Mouse (Mus musculus) mature B cell (primary cell): ENCODE data around the gene Otud7b.

ENCODE experiments used
- in situ Hi-C: fragments of 300-500 bp; cut with MboI; formaldehyde crosslinking; loops from 2 replicates; pipeline ENCODE4 v1.14.3; 2019

Gene Otud7b

GRCm38 (mm10) chr3:96084146-96084755 lies 20.1 kb upstream of the Otud7b start:
- in situ Hi-C loops: loop anchor here (5.0 kb wide), 1 partner anchor 63 kb away; no protein-coding TSS in a partner anchor

- in situ Hi-C loops: no loop called here
Observed at GRCm38 (mm10) chr3:96087219-96087618, 17.1 kb upstream of the Otud7b start.

DNA sequence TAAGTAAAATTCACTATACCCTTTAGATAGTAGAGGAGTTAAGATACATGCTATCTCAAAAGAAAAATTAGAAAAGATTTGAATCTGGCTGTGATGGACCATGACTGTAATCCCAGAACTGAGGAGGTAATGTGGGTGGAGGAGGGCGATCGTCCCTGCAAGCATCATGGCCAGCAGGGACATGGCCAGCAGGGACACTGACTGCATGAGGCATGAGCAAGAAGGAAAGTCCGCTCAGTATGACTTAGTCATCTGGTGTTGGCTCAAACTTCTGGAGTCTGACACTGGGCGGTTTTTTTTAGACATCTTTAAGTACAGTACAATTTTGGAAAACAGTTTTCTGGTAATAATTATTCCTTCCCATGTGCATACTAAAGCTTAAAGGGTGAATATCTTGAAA lies 16.5 kb upstream of the Otud7b start:
- in situ Hi-C loops: no loop called here

- in situ Hi-C loops: no loop called here
Observed at GRCm38 (mm10) chr3:96089882-96090489, 14.3 kb upstream of the Otud7b start.

DNA sequence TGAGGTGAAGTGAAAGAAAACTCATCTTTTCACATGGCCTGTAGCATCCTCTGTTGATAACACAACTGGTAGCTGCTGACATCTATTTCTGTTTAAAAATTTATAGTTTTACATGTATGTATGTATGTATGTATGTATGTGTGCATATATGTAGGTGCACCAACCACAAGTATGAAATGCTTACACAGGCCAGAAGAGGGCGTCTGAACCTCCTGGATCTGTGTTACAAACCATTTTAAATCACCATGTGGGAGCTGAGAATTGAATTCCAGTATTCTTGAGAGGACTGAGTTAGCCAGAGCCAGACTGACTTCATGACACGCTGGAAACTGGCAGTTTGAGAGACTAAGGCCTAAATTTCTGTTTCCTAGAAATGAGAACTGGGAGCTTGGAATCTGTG lies 13.2 kb upstream of the Otud7b start:
- in situ Hi-C loops: no loop called here

- in situ Hi-C loops: no loop called here
Observed at GRCm38 (mm10) chr3:96091966-96092365, 12.4 kb upstream of the Otud7b start.

DNA sequence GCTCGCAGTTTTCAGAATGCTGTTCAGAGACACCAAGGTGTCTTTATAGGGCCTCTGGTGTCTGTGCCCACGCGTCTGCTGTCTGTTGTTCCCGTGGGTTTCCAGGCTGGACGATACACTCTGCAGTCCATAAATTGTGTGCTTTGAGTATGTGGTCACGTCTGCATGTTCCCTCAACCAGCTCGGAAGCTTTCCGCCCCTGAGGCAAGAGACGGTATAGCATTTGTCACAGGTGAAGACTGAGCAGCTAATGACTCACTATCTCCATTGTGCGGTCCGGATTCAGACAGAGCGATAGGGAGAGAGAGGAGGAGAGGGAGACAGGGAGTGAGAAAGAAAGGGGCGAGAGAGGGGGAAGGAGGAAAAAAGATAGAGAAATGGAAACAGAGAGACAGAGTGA lies 10.8 kb upstream of the Otud7b start:
- in situ Hi-C loops: no loop called here

DNA sequence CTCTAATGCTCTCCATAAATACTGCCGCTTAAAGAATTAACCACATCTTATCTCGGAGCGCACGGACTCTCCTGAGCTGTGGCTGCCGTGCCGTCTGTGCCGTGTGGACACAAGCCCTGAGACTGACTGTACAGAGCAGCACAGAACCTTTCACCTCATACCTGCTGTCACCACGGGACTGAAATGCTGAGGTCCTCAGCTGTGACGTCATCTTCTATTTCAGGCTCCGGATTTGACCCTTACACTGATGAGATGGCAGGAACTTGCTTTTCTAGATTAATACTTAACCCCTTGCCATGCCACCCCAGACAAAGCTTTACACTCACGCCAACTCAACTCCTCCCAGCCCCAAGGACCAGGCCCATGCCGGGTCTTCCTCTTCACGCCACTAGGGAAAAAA lies 10.1 kb upstream of the Otud7b start:
- in situ Hi-C loops: no loop called here

DNA sequence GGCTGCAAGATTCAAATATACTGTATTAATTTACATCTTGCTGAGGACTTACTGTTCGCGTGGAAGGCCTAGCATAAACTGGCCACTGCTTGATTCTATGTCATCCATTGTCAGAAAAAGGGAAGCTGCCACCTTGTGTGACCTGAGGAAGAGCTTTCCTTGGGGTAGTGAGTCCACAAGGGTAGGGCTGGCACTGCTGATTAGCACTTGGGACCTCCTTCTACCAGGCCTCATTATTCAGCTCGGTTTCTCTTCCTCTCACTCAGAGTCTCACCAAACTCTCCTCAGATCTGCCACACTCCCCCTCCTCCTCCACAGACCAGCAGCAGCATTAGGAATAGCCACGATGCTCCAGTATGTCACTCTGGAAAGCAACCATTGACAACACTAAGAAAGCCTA lies 6.2 kb upstream of the Otud7b start:
- in situ Hi-C loops: no loop called here

DNA sequence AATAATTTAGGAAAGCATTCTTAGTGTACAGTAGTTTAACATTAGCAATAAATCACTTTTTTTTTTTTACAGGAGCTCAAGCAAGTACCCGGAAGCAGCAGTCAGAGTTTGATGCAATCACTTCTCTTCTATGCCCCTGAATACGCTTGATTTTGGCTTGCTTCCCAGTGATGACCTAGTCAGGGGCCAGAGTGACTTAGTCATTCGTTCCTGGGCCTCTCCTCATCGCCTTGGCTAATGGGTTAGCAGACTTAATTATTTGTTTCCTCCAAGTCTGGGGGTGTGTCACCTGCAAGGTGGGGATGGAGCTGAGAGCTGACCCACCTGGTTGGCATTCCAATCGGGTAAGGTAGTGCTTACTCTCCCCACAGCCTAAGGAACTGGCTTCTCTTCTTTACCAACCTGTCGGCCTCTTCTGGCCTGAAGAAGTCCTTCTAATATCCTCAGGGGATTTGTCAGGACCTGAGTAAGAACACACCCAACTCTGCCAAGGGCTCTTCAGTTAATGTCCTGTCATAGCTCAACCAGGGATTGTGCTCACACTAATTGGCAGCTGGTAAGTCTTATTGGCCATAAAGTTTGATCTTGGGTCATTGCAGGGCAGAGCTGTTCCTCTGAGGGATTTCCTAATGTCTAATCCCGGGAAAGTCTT lies 5.6 kb upstream of the Otud7b start:
- in situ Hi-C loops: no loop called here

DNA sequence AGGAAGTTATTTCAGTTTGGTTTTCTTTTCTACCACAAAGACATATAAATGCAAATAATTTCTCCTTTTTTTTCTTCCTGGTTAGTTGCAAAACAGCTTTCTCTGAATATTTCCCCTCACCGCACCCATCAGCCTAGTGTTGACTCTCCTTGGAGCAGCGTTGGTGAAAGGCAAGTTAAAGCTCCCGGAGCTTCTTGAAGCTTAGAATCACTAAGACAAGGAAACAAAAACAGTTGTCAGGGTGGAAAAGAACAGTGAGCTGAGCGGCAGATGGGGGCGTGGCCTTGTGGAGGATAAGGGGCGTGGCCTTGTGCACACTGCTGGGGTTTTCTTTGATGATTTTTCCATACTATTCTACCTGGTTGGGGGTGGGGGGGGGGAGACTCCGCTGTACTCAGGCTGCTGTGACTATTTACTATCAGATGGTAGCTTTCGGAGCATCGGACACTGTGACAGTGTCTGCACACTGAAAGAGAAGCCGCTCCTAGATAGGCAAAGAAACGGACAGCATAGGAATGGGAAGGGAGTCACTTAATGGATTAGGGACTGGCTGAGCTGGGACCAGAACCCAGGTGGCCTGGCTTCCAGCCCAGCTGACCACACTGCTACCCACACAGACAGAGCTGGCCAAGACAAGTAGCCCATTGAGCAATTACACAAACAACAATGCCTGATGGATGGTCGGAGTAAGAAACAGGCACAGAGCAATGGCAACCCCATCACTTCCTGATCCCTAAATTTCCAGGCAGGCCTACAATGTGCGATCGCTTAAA lies 2.0 kb upstream of the Otud7b start:
- in situ Hi-C loops: no loop called here

DNA sequence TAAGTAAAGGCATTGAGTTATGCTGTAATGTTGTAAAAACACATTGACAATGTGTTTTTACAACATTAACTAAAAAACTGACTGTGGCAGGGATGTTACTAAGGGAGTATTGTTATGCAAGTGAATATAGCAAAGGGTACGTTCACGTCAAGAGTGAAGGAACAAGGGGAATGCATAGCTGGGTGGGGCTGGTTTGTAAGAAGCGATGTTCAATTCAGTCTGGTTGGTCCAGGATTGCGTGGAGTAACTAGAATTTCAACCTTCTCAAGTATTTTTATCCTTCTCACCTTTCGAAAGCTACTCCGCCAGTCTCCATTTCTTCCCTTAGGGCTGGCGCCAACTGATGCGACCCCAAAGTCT lies 446 bp upstream of the Otud7b start:
- in situ Hi-C loops: no loop called here

DNA sequence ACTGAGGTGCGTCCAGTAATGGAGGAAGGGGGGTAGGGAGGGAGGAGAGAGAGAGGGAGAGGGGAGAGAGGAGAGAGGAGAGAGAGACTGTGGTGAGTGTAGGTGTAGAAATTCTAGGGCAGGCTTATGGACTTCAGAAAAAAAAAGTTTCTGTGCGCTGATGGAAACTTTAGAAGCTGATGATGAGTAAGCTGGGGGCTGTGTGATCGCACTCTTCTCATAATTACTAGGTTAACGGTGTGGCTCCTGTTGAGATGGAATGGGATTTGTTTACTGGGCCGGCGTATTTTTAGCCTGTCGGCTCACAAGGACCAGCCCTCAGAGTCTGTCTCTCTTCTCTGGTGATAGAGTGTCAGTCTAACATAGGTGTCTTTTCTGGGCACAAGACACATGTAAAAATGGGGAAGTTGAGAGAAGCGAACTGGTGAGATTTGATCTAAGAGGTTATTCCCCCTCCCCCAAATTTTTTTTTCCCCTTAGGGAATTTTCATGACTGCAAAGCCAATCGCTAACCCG lies 963 bp downstream of the Otud7b start:
- in situ Hi-C loops: no loop called here

DNA sequence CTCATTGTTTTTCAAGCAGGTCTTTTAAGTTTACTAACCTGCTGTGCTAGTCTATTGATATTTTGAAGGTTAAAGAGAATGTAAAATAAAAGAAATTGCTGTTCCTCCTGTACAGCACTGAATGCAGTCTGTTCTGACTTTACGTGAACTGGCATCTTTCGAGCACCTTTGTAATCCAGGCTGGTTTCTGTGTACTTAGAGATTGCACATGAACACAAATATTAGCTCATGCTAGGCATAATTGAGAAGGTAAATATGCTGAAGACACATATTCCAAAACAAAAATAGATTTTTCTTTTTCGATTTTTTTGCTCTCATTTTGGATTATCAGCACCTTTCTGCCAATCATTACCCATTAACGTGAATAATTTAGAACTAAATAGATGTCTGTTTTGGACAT lies 1.8 kb downstream of the Otud7b start:
- in situ Hi-C loops: no loop called here

DNA sequence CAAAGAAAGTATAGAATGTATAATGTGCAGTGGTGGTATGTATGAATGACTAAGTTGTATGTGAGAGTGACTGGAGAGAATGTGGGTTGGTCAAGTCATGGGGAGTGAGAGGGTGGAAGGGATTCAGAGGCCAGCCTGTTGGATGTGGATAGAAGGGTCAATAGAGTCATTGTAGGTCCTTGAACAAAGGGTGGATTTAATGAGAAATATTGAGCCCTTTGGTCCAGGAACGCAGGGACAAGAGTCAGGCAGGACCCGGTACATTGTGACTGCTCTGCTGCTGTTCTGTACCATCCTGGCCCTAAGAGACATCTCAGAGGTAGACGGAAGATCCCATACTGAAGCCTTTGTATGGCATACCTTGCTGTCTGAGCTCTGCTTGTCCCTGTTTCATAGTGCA lies 4.0 kb downstream of the Otud7b start:
- in situ Hi-C loops: no loop called here

DNA sequence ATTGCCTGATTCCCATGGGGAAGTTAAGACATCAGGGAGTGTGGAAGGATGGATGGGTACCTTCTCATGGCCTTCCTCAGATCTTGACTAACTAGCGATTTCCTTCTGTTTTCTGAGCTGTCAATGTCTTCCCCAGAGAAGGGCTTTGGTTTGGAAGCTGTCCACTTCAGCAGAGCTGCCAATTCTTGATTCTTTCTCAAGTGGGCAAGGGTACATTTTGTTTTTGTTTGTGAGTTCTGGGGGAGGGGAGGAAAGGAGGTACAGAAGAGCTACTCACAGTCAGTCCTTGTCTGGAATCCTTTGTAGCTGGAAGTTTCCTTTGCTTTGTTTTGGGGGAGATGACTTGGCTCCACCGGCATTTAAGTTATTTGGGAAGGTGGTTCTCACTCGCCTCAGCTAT lies 8.9 kb downstream of the Otud7b start:
- in situ Hi-C loops: no loop called here

- in situ Hi-C loops: no loop called here
Observed at GRCm38 (mm10) chr3:96118142-96118541, 13.8 kb downstream of the Otud7b start.

DNA sequence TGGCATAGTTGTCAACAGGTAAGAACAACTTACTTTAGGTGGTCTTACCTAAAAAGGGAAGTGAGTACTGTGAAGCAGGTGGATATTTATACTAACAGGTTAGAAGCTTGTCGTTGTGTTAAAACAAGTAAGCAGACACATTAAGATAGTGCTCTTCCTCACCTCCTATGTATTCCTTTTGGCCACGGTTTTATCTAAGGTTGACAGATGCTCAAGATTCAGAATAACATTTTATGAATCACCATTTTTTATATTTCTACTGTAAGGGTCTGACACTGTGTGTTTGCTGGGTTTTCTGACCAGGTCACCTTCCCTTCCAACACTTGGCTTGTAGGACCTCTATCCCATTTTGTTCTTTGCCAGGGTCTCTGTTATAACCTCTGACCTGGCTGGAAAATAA lies 14.4 kb downstream of the Otud7b start:
- in situ Hi-C loops: no loop called here

DNA sequence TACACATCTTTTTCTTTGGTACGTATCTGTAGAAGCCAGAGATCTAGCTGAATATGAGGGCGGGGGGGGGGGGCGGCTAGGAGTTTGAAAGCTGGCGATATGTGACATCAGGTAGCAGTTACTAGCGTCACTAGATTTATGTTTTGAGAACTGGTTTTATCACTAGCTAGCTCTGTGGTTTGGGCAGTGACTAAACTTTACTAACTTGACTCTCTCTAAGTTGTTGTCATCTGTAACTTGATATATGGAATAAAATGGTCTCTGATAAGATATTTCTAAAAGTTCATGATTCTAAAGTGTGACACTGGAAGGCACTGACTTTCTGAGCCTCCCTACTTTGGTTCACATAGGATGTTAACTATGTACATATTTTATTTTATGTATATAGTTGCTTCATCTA lies 19.9 kb downstream of the Otud7b start:
- in situ Hi-C loops: no loop called here

DNA sequence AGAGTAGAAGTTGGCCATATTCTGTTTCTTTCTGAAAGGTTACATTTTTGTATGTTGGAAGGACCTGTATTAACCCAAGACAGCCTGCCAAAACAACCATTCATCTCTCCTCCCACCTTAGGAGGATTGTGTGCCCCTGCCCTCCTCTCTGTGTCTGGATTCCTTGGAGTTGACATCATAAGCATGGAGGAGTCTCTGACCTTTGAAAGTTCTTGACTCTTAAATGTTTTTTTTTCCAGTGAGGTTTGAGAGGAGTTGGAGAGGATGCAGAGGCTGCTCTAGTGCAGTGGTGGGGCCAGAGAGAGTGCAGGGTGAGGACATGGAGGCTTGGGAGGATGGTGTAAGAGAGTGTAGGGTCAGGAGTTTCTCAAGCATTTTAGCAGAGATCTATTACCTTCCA lies 23.8 kb downstream of the Otud7b start:
- in situ Hi-C loops: no loop called here

DNA sequence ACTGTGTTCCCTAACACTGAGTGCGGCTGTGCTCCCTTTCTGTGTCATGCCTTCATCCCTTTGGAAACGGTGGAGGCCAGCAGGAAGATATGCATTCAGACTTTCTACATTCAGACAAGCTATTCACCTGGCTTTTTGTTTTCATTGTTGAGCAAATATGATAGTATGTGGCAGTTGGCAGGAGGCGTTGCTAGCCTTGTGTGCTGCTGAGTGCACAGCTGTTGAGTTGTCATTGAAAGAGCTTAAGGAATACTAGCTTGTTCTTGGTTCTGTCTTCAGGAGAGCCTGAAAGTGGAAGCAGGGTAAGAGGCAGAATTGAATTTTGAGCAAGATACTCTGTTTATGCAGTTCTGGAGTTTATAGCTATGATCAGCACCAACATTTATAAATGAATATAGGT lies 28.2 kb downstream of the Otud7b start:
- in situ Hi-C loops: no loop called here

DNA sequence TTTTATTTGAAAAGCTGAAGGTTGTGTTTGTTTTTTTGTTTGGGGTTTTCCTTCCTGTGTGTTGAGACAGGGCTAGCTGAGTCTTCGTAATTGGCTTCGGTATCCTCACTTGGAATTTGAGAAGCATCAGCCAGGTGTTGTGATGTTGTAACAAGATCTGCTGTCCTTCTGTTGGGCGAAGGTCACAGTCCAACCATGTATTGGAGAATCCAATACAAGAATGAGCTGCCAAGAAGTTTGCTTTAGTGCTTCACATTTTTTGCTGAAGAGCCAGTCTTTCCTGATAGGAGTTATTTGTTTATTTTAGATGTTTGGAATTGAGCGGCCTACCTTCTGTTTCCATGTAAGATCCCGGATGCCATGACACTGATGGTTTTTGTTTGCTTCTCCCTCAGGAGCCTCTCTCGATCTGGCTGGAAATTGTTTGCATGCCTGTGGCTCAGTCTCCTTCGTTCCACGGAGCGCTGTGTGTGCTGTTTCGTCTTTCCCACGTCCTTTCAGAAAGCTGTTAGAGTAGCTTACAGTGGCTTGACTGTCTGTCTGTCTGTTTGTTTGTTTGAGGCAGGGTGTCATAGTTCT lies 29.1 kb downstream of the Otud7b start:
- in situ Hi-C loops: no loop called here
